Mouse (Mus musculus) kidney, postnatal 0 days (tissue): ENCODE measurements around the gene Arpc2. TPM values are rescaled to one million over a fixed set of nuclear protein-coding genes. Genes with fewer than 3 reads are reported as not detected.

Source experiments
- ATAC-seq: fragments of 200-750 bp; cut with Nextera tagmentation; replicated peaks from 2 replicates; pipeline ENCODE4 v1.8.0; 2017; ENCODE audit warnings: low read depth, moderate number of reproducible peaks, moderate TSS enrichment, moderate library complexity; ENCODE audit not compliant: low FRiP score
- DNase-seq: peaks from one replicate; pipeline ENCODE4 v3.0.0-alpha.2; 2016; ENCODE audit warnings: low spot score
- H3K27ac ChIP-seq: fragments of 300-500 bp; sonication (generic); 2 replicates; pipeline ENCODE4 v1.5.1; 2014; ENCODE audit warnings: mild to moderate bottlenecking
- H3K27me3 ChIP-seq: fragments of 300-500 bp; sonication (generic); 2 replicates; pipeline ENCODE4 v1.6.1; 2014; ENCODE audit warnings: low read length, mixed read lengths; ENCODE audit not compliant: insufficient read depth
- H3K36me3 ChIP-seq: fragments of 300-500 bp; sonication (generic); 2 replicates; pipeline ENCODE4 v1.6.1; 2014; ENCODE audit warnings: low read length, mixed read lengths; ENCODE audit not compliant: insufficient read depth
- H3K4me1 ChIP-seq: fragments of 300-500 bp; sonication (generic); replicated peaks from 2 replicates; pipeline ENCODE4 v1.6.1; 2014; ENCODE audit warnings: antibody characterized with exemption, low read length, mixed read lengths; ENCODE audit not compliant: insufficient read depth
- H3K4me2 ChIP-seq: fragments of 300-500 bp; sonication (generic); 2 replicates; pipeline ENCODE4 v1.6.1; 2014; ENCODE audit warnings: mild to moderate bottlenecking, low read length, moderate library complexity, mixed read lengths
- H3K4me3 ChIP-seq: fragments of 300-500 bp; sonication (generic); replicated peaks from 2 replicates; pipeline ENCODE4 v1.5.1; 2014; ENCODE audit warnings: low read depth, low read length
- H3K9ac ChIP-seq: fragments of 300-500 bp; sonication (generic); 2 replicates; pipeline ENCODE4 v1.6.1; 2014; ENCODE audit warnings: low read depth, low read length
- H3K9me3 ChIP-seq: fragments of 300-500 bp; sonication (generic); replicated peaks from 2 replicates; pipeline ENCODE4 v1.6.1; 2016; ENCODE audit warnings: low read length, inconsistent platforms, mixed read lengths
- CTCF ChIP-seq: IDR thresholded peaks from 2 replicates; pipeline ENCODE4 v1.5.1; 2016; ENCODE audit warnings: antibody characterized with exemption, low read depth, mild to moderate bottlenecking, moderate library complexity
- WGBS: fragments of 180-500 bp; shearing (Covaris S2); extraction: QIAGEN DNeasy Blood & Tissue Kit; methylation state at CpG from one replicate; pipeline ENCODE4 v1.1.7; 2014; 5-methylcytosine and 5-hydroxymethylcytosine counted together
- polyA plus RNA-seq: library from polyadenylated mRNA; unstranded; fragments of >200 nt; fragmentation: Nextera tagmentation; extraction: Ambion mirVana; gene quantifications from 2 replicates; pipeline ENCODE4 v1.2.1, GENCODE M21; 2015

The Arpc2 gene
- polyA plus RNA-seq, 1 experiment from 2014 or later = 487 TPM

DNA sequence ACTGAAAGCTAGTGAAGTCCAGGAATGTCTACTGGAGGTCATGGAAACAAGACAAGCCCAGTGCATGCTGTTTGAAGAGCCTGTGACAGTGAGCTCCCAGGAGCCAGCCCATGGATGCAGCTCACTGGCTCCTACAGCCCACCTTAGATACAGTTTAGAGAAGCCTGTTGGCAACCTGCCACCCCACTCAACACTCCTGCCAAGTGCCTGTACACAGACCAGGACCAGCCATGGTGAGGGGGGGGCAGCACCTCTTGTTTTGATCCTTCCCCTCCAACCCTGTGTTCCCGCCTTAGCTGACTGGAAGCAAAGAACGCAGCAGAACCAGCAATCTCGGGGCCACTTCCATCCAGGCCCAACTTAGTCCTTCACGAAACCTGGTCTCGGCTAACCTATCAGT is 54.3 kb downstream of the Arpc2 start:
- TF ChIP-seq CTCF = no peak
- Histone ChIP-seq H3K27ac (0 out of 2 replicates have a peak overlapping the region, but pooled peaks have one; percentile 8), H3K9me3 (no peaks in the 10 kb centered on the region), H3K36me3 (peaks cover 34% of the 10 kb centered on the region), H3K4me1 (peaks cover 16% of the 10 kb centered on the region), H3K4me2 (no peak overlapping the region), H3K27me3 (no peaks in the 10 kb centered on the region), H3K4me3 (no peak overlapping the region), H3K9ac (no peak overlapping the region)
- ATAC-seq (no peak), DNase-seq (no peak)
- 93% methylated on average over 5 of the region's 5 CpGs for WGBS

DNA sequence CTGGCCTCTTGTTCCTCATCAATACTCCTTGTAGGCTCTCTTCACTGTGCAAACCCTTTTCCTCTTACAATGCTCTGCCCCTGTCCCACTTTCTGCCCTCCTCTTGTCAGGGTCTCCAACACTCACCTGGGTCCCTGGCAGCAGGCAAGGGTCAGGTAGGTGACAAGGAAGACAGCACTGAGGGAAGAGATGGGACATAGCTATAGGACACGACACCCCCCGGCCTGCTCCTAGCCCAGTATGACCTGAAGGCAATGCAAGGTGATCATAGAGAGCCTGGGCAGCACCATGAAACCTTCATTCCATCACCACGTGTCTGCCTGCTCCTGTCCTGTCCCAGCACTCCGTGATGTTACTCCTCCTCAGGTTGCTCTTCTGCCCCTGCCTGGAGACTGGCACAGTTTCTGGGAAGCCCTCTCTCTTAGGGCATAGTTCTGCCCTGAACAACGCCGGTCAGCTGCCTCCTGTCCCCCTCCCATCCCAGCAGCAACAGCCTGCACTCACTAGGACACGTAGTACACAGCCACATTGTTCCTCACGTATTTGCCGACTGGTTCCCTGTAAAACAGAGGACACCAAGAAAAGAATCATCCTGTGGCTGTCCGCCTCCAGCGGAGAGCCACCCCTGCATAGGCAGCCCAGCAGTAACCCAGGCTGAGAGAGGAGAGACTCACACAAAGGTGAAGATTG is 56.6 kb downstream of the Arpc2 start:
- no peaks in the 10 kb centered on the region for H3K9me3 ChIP-seq
- H3K27me3 ChIP-seq = no peaks in the 10 kb centered on the region
- H3K4me2 ChIP-seq = no peak overlapping the region
- H3K9ac ChIP-seq = no peak overlapping the region
- no peak for ATAC-seq
- no peak for DNase-seq
- H3K4me3 ChIP-seq = no peak overlapping the region
- peaks cover 34% of the 10 kb centered on the region for H3K36me3 ChIP-seq
- H3K4me1 ChIP-seq = peaks cover 29% of the 10 kb centered on the region
- no peak for TF ChIP-seq CTCF
- no peak overlapping the region for H3K27ac ChIP-seq
- WGBS = 85% methylated on average over 11 of the region's 11 CpGs

DNA sequence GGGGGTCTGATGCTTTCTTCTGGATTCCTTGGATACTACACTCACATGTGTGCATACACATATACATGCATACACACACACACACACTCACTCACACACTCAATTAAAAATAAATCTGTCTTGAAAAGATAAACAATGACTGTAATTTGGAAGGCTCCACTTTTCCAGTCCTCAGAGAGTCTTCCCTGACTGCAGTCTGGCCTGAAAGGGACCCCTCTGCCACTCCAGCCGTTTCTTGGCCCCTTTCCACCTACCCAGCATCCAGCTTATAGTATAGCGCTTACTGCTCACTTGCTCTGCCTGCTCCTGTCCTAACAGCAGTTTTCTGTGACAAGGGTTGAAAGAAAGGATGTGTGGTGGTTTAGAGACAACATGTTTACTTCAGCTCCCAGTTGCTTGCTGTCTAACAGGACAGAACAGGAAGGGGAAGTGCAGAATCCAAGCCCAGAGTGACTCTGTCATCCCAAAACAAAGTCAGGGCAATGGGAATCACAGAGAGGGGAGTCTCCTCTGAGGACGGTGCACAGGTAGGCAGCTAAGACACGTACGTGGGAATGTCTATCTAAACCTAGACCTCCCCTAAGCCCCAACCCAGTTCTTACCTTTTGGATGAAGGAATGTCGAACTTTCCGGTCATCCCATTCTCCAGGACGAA is 57.5 kb downstream of the Arpc2 start:
- Histone ChIP-seq H3K9ac (no peak overlapping the region), H3K4me2 (no peak overlapping the region), H3K36me3 (peaks cover 32% of the 10 kb centered on the region), H3K9me3 (no peaks in the 10 kb centered on the region), H3K4me1 (peaks cover 33% of the 10 kb centered on the region), H3K27me3 (no peaks in the 10 kb centered on the region), H3K27ac (no peak overlapping the region), H3K4me3 (no peak overlapping the region)
- DNase-seq (no peak), ATAC-seq (no peak)
- TF ChIP-seq CTCF = no peak
- 79% methylated on average over 8 of the region's 8 CpGs for WGBS

DNA sequence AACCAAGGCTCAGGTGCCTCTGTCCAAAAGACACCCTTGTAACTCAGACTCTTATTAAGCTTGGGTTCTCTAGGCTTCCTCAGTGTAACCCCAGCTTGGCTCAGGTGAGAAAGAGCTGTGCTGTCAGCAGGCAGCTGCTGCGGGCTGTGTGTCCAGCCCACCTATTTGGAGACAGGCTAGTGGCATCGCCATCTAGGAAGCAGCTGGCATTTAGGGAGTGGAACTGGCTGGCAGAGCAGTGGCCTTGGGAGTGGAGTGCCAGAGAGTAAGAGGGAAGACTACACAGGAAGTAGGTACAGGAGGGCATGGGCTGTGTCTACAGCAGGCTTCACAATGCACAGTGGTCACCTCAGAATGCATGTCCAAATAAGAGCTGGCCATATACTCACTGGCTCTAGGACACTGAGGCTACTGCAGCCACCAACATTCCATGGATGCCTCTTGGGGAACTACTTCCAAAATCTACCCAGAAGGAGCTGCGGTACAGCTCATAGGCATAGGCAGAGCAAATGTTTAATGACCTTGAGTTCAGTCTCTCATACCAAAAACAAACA is 58.3 kb downstream of the Arpc2 start:
- H3K27ac ChIP-seq = no peak overlapping the region
- WGBS = 91% methylated on average over 3 of the region's 3 CpGs

DNA sequence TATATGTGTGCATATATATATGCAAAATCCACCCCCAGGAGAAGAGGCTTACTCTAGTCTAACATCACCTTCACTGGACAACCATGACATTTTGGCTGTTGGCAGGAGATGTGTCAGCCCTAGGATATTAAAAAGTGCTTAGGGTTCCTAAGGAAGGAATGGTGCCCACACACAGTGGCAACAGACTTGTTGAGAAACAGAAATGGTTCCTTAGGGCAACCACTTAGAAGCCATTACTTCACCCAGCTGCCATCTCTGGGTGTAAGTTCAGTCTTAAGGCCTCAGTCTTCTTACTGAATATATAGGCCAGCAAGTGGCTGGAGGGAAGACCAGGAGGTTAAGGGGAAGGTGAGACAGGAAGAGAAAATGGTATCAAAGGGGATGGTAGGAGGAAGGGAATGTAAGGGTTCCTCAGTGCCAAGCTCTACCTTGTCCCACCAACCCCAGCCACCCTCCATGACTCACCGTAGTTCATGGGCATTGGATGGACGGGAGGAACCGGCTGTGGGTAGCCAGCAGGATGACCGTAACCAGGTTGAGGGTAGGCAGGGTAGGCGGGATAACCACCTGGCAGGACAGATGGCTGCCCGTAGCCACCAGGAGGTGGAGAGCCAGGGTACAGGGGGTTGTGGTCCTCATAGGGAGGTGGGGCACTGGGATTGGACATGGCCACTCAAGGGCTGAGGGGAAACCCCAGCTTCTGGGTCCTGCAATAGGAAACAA is 59.0 kb downstream of the Arpc2 start:
- DNase-seq (no peak), ATAC-seq (no peak)
- 82% methylated on average over 6 of the region's 6 CpGs for WGBS

More for the DNA sequence above, 58.3 kb downstream of the Arpc2 start:
- H3K4me1 ChIP-seq = peaks cover 39% of the 10 kb centered on the region
- no peak for TF ChIP-seq CTCF
- H3K9me3 ChIP-seq = no peaks in the 10 kb centered on the region
- H3K4me3 ChIP-seq = no peak overlapping the region
- no peaks in the 10 kb centered on the region for H3K27me3 ChIP-seq
- no peak for DNase-seq
- H3K36me3 ChIP-seq = peaks cover 25% of the 10 kb centered on the region
- no peak overlapping the region for H3K9ac ChIP-seq
- H3K4me2 ChIP-seq = no peak overlapping the region
- ATAC-seq = no peak

More for the DNA sequence above, 59.0 kb downstream of the Arpc2 start:
- no peak overlapping the region for H3K4me3 ChIP-seq
- peak overlapping the region; percentile 92 for H3K27ac ChIP-seq
- no peaks in the 10 kb centered on the region for H3K27me3 ChIP-seq
- H3K4me1 ChIP-seq = peaks cover 39% of the 10 kb centered on the region
- H3K36me3 ChIP-seq = peaks cover 21% of the 10 kb centered on the region
- no peaks in the 10 kb centered on the region for H3K9me3 ChIP-seq
- no peak for TF ChIP-seq CTCF
- no peak overlapping the region for H3K9ac ChIP-seq
- peak overlapping the region; percentile 38 for H3K4me2 ChIP-seq
